12 mouse cellular contexts compared by ENCODE assay signal in genomic region chr11:74393489-74393888, GRCm38 (mm10). TPM values are rescaled to one million over a fixed set of nuclear protein-coding genes. Genes with fewer than 3 reads are reported as not detected.
DNase-seq lines count a peak whose midpoint lies in the region; ATAC-seq and TF ChIP-seq lines count a peak whose summit lies in the region.
"Had no signal": no experiment of that assay in that cellular context is flagged by ENCODE, and none has a peak within 500 bp of the region (broad histone marks: within the 10 kb centered on the region; RNA-seq: fewer than 3 reads in every experiment).

No protein-coding gene starts in this region.

- 0 out of 2 replicates have a peak, but pooled peaks cover 2% of the 10 kb centered on the region for H3K4me1 ChIP-seq in intestine, embryonic 14.5 days (replicated peaks; ENCODE audit: control insufficient read depth, insufficient read depth, low read length)
- H3K4me1 ChIP-seq in intestine, postnatal 0 days (replicated peaks; ENCODE audit: control insufficient read depth, insufficient read depth, low read length): no peaks in the 10 kb centered on the region
- H3K4me1 ChIP-seq in liver, postnatal 0 days (ENCODE audit: insufficient read depth): 0 out of 2 replicates have a peak, but pooled peaks cover 2% of the 10 kb centered on the region

- no peak for DNase-seq in intestine, embryonic 14.5 days (ENCODE audit: low spot score)
- DNase-seq in adrenal gland, postnatal 10 days: peak; percentile 70
- peak; percentile 21 to 39 for DNase-seq in heart, postnatal 14 days
- DNase-seq in liver, postnatal 0 days: peak; percentile 71
- no peak for DNase-seq in spleen, adult 12 weeks (ENCODE audit: low spot score)
- no peak for DNase-seq in frontal cortex, postnatal 10 days (ENCODE audit: low spot score in 2 of 2)

- no peak overlapping the region for H3K9ac ChIP-seq in intestine, embryonic 14.5 days (ENCODE audit: low read length)
- no peak overlapping the region for H3K9ac ChIP-seq in intestine, postnatal 0 days (ENCODE audit: low read depth, low read length)
- H3K9ac ChIP-seq in liver, postnatal 0 days (replicated peaks): no peak overlapping the region

- intact Hi-C loops in heart, postnatal 14 days (cut with DNase I): no loop called here

- no peak overlapping the region for H3K4me3 ChIP-seq in intestine, embryonic 14.5 days (ENCODE audit: low read depth, low read length)
- no peak overlapping the region for H3K4me3 ChIP-seq in intestine, postnatal 0 days (ENCODE audit: low read depth, low read length)
- H3K4me3 ChIP-seq in liver, postnatal 0 days (ENCODE audit: low read depth, low read length): no peak overlapping the region

- H3K4me2 ChIP-seq in intestine, embryonic 14.5 days (ENCODE audit: low read length): no peak overlapping the region
- no peak overlapping the region for H3K4me2 ChIP-seq in intestine, postnatal 0 days (replicated peaks; ENCODE audit: low read depth)
- no peak overlapping the region for H3K4me2 ChIP-seq in liver, postnatal 0 days (ENCODE audit: low read depth, low read length)

- WGBS in intestine, embryonic 14.5 days: 65% methylated on average over 5 of the region's 5 CpGs
- WGBS in intestine, postnatal 0 days: 56% methylated on average over 5 of the region's 5 CpGs
- 50% methylated on average over 5 of the region's 5 CpGs for WGBS in liver, postnatal 0 days (ENCODE audit: insufficient replicate concordance)

- TF ChIP-seq EP300 in liver, postnatal 0 days (IDR thresholded peaks at IDR 0.05; ENCODE audit: low read depth): no peak

- no peak for TF ChIP-seq CTCF in intestine, postnatal 0 days (IDR thresholded peaks at IDR 0.05; ENCODE audit: low read depth)
- TF ChIP-seq CTCF in liver, postnatal 0 days (IDR thresholded peaks at IDR 0.05; ENCODE audit: low read depth): no peak

- 0 out of 2 replicates have a peak, but pooled peaks have one; percentile 25 for ATAC-seq in intestine, embryonic 14.5 days (replicated peaks; ENCODE audit: low FRiP score, low TSS enrichment, low read depth)
- ATAC-seq in intestine, postnatal 0 days: no peak
- peak; percentile 90 for ATAC-seq in liver, postnatal 0 days
- no peak for ATAC-seq in megakaryocyte, adult 5-6 weeks (ENCODE audit: poor library complexity, severe bottlenecking)

- H3K27ac ChIP-seq in intestine, embryonic 14.5 days (ENCODE audit: low read depth): no peak overlapping the region
- H3K27ac ChIP-seq in intestine, postnatal 0 days (ENCODE audit: low read depth, low read length): no peak overlapping the region
- no peak overlapping the region for H3K27ac ChIP-seq in liver, postnatal 0 days (ENCODE audit: low read depth)

- H3K27me3 ChIP-seq in intestine, embryonic 14.5 days (replicated peaks; ENCODE audit: control insufficient read depth, insufficient read depth, low read length): no peaks in the 10 kb centered on the region
- H3K27me3 ChIP-seq in intestine, postnatal 0 days (replicated peaks; ENCODE audit: control insufficient read depth, insufficient read depth, low read length): no peaks in the 10 kb centered on the region
- no peaks in the 10 kb centered on the region for H3K27me3 ChIP-seq in liver, postnatal 0 days (ENCODE audit: insufficient read depth, low read length)

- no peaks in the 10 kb centered on the region for H3K36me3 ChIP-seq in intestine, embryonic 14.5 days (ENCODE audit: control insufficient read depth, insufficient read depth, low read length)
- peaks cover 19% of the 10 kb centered on the region for H3K36me3 ChIP-seq in intestine, postnatal 0 days (ENCODE audit: control insufficient read depth, insufficient read depth)
- no peaks in the 10 kb centered on the region for H3K36me3 ChIP-seq in liver, postnatal 0 days (replicated peaks; ENCODE audit: insufficient read depth, low read length)

- no peaks in the 10 kb centered on the region for H3K9me3 ChIP-seq in intestine, embryonic 14.5 days (ENCODE audit: control insufficient read depth, low read length)
- H3K9me3 ChIP-seq in intestine, postnatal 0 days (ENCODE audit: control insufficient read depth): no peaks in the 10 kb centered on the region
- no peaks in the 10 kb centered on the region for H3K9me3 ChIP-seq in liver, postnatal 0 days (ENCODE audit: low read length)

RNA-seq across cellular contexts. Expression of gene Olfr412, which starts 31.6 kb away (rescaled TPM):
- polyA plus RNA-seq in intestine, embryonic 14.5 days (2014; fragmentation: Nextera tagmentation; extraction: Ambion mirVana): not detected in 2 replicates
- not detected in 2 replicates for polyA plus RNA-seq in intestine, postnatal 0 days (2015; fragmentation: Nextera tagmentation; extraction: Ambion mirVana)
- total RNA-seq in adrenal gland, postnatal 10 days (2021): not detected
- total RNA-seq in heart, postnatal 14 days (2021): not detected
- not detected in 2 replicates for polyA plus RNA-seq in liver, postnatal 0 days (2015; fragmentation: Nextera tagmentation; extraction: Ambion mirVana)
- not detected in 2 replicates for total RNA-seq in megakaryocyte, adult 5-6 weeks (2015)
- not detected in 2 replicates for total RNA-seq in megakaryocyte, adult 5-6 weeks (2017)
- total RNA-seq: layer of hippocampus, postnatal 14 days had no signal
- polyA plus RNA-seq: embryonic facial prominence, embryonic 11.5 days; gonadal fat pad, adult 2 months; small intestine, adult 2 months had no signal

RNA-seq across cellular contexts. Expression of gene Olfr411, which starts 41.0 kb away (rescaled TPM):
- not detected in 2 replicates for polyA plus RNA-seq in intestine, embryonic 14.5 days (2014; fragmentation: Nextera tagmentation; extraction: Ambion mirVana)
- not detected in 2 replicates for polyA plus RNA-seq in intestine, postnatal 0 days (2015; fragmentation: Nextera tagmentation; extraction: Ambion mirVana)
- not detected for total RNA-seq in adrenal gland, postnatal 10 days (2021)
- total RNA-seq in heart, postnatal 14 days (2021): not detected
- not detected in 2 replicates for polyA plus RNA-seq in liver, postnatal 0 days (2015; fragmentation: Nextera tagmentation; extraction: Ambion mirVana)
- not detected in 2 replicates for total RNA-seq in megakaryocyte, adult 5-6 weeks (2015)
- total RNA-seq in megakaryocyte, adult 5-6 weeks (2017): not detected in 2 replicates
- total RNA-seq: layer of hippocampus, postnatal 14 days had no signal
- polyA plus RNA-seq: embryonic facial prominence, embryonic 11.5 days; gonadal fat pad, adult 2 months; small intestine, adult 2 months had no signal

RNA-seq across cellular contexts. Expression of gene Olfr410, which starts 55.7 kb away (rescaled TPM):
- not detected in 2 replicates for polyA plus RNA-seq in intestine, embryonic 14.5 days (2014; fragmentation: Nextera tagmentation; extraction: Ambion mirVana)
- polyA plus RNA-seq in intestine, postnatal 0 days (2015; fragmentation: Nextera tagmentation; extraction: Ambion mirVana): not detected in 2 replicates
- total RNA-seq in adrenal gland, postnatal 10 days (2021): not detected
- total RNA-seq in heart, postnatal 14 days (2021): not detected
- polyA plus RNA-seq in liver, postnatal 0 days (2015; fragmentation: Nextera tagmentation; extraction: Ambion mirVana): not detected in 2 replicates
- total RNA-seq in megakaryocyte, adult 5-6 weeks (2015): not detected in 2 replicates
- total RNA-seq in megakaryocyte, adult 5-6 weeks (2017): not detected in 2 replicates
- total RNA-seq: layer of hippocampus, postnatal 14 days had no signal
- polyA plus RNA-seq: embryonic facial prominence, embryonic 11.5 days; gonadal fat pad, adult 2 months; small intestine, adult 2 months had no signal

Comparison
In these comparisons a context has a peak if more than half of its experiments do, and no peak if none do; other contexts are left out.
1. ATAC-seq: peak in intestine, embryonic 14.5 days (single experiment) and liver, postnatal 0 days (single experiment); none in intestine, postnatal 0 days (single experiment) and megakaryocyte, adult 5-6 weeks (single experiment).
2. DNase-seq: peak in adrenal gland, postnatal 10 days (single experiment), heart, postnatal 14 days (2 of 2) and liver, postnatal 0 days (single experiment); none in intestine, embryonic 14.5 days (single experiment), spleen, adult 12 weeks (single experiment) and frontal cortex, postnatal 10 days (0 of 2).